Mouse (Mus musculus): ENCODE results near the gene Celsr3. TPM values are rescaled to one million over a fixed set of nuclear protein-coding genes. Genes with fewer than 3 reads are reported as not detected.

Celsr3 gene
- polyA plus RNA-seq, 1 experiment from 2014 or later, result 10.7 TPM

DNA sequence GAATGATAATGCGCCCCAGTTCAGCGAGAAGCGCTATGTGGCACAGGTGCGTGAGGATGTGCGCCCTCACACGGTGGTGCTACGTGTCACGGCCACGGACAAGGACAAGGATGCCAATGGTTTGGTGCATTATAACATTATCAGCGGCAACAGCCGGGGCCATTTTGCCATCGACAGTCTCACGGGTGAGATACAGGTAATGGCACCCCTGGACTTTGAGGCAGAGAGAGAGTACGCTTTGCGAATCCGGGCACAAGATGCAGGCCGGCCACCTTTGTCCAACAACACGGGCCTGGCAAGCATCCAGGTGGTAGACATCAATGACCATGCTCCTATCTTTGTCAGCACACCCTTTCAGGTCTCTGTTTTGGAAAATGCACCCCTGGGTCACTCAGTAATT, 1.8 kb downstream of the Celsr3 start:
- no peak overlapping the region for H3K27ac ChIP-seq (ENCODE audit: low read depth, low read length)
- ATAC-seq (no peak), DNase-seq (ENCODE audit: low spot score) (no peak)
- peaks cover 40% of the 10 kb centered on the region for H3K4me1 ChIP-seq (ENCODE audit: control insufficient read depth, insufficient read depth, low read length)
- peak overlapping the region; percentile 73 for H3K4me2 ChIP-seq (ENCODE audit: low read length)
- no peaks in the 10 kb centered on the region for H3K9me3 ChIP-seq (replicated peaks; ENCODE audit: control insufficient read depth, low read length)
- peak overlapping the region; percentile 75 for H3K4me3 ChIP-seq (ENCODE audit: low read depth, low read length)
- H3K9ac ChIP-seq (ENCODE audit: low read length), result no peak overlapping the region; the same call in 1 of the 2 replicates
- WGBS, result 71% methylated on average over 18 of the region's 18 CpGs
- H3K36me3 ChIP-seq (ENCODE audit: control insufficient read depth, insufficient read depth, low read length), result peaks cover 47% of the 10 kb centered on the region
- peaks cover 25% of the 10 kb centered on the region; the same call in 1 of the 2 replicates for H3K27me3 ChIP-seq (replicated peaks; ENCODE audit: control insufficient read depth, insufficient read depth, low read length)

DNA sequence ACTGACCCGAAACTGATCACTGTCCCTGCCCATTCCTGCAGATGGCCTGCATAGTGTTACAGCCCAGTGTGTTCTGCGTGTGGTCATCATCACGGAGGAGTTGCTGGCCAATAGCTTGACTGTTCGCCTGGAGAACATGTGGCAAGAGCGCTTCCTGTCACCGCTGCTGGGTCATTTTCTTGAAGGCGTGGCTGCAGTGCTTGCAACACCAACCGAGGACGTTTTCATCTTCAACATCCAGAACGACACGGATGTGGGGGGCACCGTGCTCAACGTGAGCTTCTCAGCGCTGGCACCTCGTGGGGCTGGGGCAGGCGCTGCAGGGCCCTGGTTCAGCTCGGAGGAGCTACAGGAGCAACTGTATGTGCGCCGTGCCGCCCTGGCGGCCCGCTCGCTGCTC, 5.5 kb downstream of the Celsr3 start:
- WGBS, result 9% methylated on average over 23 of the region's 23 CpGs
- Histone ChIP-seq H3K27me3 (replicated peaks; ENCODE audit: control insufficient read depth, insufficient read depth, low read length) (0 out of 2 replicates have a peak, but pooled peaks cover 16% of the 10 kb centered on the region), H3K4me1 (ENCODE audit: control insufficient read depth, insufficient read depth, low read length) (peaks cover 37% of the 10 kb centered on the region), H3K4me3 (ENCODE audit: low read depth, low read length) (peak overlapping the region; percentile 30), H3K4me2 (ENCODE audit: low read length) (peak overlapping the region; percentile 72), H3K36me3 (ENCODE audit: control insufficient read depth, insufficient read depth, low read length) (peaks cover 84% of the 10 kb centered on the region), H3K9me3 (replicated peaks; ENCODE audit: control insufficient read depth, low read length) (no peaks in the 10 kb centered on the region), H3K9ac (ENCODE audit: low read length) (peak overlapping the region; percentile 43), H3K27ac (ENCODE audit: low read depth, low read length) (no peak overlapping the region)
- DNase-seq (ENCODE audit: low spot score), result no peak
- no peak for ATAC-seq

DNA sequence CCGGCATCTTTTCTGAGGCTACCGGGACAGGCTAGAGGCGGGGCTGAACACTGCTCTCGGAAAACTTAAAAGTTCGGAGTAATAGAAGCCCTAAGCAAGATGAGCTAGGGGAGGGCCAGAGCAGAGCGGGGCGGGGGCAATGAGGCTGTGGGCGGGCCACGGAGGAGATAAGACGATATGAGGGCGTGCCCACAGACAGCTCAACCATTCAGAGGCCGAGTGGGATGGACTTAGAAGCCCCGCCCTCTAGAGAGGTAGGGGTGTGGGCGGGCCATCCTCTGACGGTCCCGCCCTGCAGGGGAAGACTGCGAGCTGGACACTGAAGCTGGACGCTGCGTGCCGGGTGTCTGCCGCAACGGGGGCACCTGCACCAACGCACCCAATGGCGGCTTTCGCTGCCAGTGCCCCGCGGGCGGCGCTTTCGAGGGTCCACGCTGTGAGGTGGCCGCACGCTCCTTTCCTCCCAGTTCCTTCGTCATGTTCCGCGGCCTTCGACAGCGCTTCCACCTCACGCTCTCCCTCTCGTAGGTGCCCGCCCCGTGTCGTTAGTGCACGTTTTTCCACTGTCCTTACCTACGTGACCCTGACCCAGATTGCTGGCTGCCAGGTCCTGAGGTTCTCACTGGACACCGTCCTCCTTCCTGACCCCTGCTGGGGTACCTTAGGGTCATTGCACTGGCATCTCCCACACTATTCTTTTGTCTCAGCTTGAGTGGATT, 6.4 kb downstream of the Celsr3 start:
- Histone ChIP-seq H3K4me3 (ENCODE audit: low read depth, low read length) (peak overlapping the region; percentile 30), H3K36me3 (ENCODE audit: control insufficient read depth, insufficient read depth, low read length) (peaks cover 92% of the 10 kb centered on the region), H3K27me3 (replicated peaks; ENCODE audit: control insufficient read depth, insufficient read depth, low read length) (0 out of 2 replicates have a peak, but pooled peaks cover 16% of the 10 kb centered on the region), H3K4me2 (ENCODE audit: low read length) (peak overlapping the region; percentile 72), H3K4me1 (ENCODE audit: control insufficient read depth, insufficient read depth, low read length) (peaks cover 34% of the 10 kb centered on the region), H3K9ac (ENCODE audit: low read length) (peak overlapping the region; percentile 43; the same call in 1 of the 2 replicates), H3K27ac (ENCODE audit: low read depth, low read length) (no peak overlapping the region), H3K9me3 (replicated peaks; ENCODE audit: control insufficient read depth, low read length) (no peaks in the 10 kb centered on the region)
- peak; percentile 97 for ATAC-seq
- WGBS, result 3% methylated on average over 46 of the region's 46 CpGs
- peak; percentile 94 for DNase-seq (ENCODE audit: low spot score)

DNA sequence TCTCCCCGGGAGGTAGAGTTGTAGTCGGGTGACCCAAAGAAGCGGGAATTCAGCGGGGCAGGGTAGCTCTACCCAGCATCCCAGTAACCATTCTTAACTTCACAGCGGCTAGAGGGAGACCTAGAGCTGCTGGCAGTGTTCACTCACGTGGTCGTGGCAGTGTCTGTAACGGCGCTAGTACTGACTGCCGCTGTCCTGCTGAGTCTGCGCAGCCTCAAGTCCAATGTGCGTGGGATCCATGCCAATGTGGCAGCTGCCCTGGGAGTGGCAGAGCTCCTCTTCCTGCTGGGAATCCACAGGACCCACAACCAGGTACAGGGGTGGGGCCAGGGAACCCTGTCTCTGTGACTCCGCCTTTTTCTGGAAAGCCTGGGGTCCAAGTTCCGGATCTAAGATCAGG, 16.9 kb downstream of the Celsr3 start:
- Histone ChIP-seq H3K9me3 (replicated peaks; ENCODE audit: control insufficient read depth, low read length) (no peaks in the 10 kb centered on the region), H3K36me3 (ENCODE audit: control insufficient read depth, insufficient read depth, low read length) (peaks cover 95% of the 10 kb centered on the region), H3K4me3 (ENCODE audit: low read depth, low read length) (no peak overlapping the region), H3K9ac (ENCODE audit: low read length) (no peak overlapping the region), H3K27ac (ENCODE audit: low read depth, low read length) (no peak overlapping the region), H3K27me3 (replicated peaks; ENCODE audit: control insufficient read depth, insufficient read depth, low read length) (no peaks in the 10 kb centered on the region), H3K4me2 (ENCODE audit: low read length) (0 out of 2 replicates have a peak overlapping the region, but pooled peaks have one; percentile 5), H3K4me1 (ENCODE audit: control insufficient read depth, insufficient read depth, low read length) (no peaks in the 10 kb centered on the region)
- WGBS, result 20% methylated on average over 14 of the region's 14 CpGs
- peak; percentile 60 for DNase-seq (ENCODE audit: low spot score)
- ATAC-seq, result peak; percentile 45; the same call in 1 of the 2 replicates

DNA sequence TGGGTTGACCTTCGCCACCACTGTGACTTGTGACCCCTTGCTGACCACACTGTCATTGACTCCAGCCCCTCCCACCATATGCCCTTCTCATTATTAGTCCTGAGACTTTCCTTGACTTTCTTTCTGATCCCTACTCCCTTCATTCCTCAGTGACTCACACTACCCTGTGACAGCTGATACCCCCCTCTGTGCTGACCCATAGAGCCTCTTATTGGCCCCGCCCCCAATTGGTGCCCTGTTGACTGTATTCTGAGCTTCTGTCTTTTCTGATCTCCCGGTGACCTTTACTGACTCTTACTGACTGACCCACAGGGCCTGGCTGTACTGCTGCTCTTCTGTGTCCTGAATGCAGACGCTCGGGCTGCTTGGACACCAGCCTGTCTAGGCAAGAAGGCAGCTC, 19.3 kb downstream of the Celsr3 start:
- H3K36me3 ChIP-seq (ENCODE audit: control insufficient read depth, insufficient read depth, low read length), result peaks cover 96% of the 10 kb centered on the region
- WGBS, result 84% methylated on average over 5 of the region's 5 CpGs
- H3K9me3 ChIP-seq (replicated peaks; ENCODE audit: control insufficient read depth, low read length), result no peaks in the 10 kb centered on the region
- DNase-seq (ENCODE audit: low spot score) (no peak), ATAC-seq (no peak)
- no peak overlapping the region for H3K4me3 ChIP-seq (ENCODE audit: low read depth, low read length)
- no peak overlapping the region for H3K27ac ChIP-seq (ENCODE audit: low read depth, low read length)
- no peaks in the 10 kb centered on the region for H3K4me1 ChIP-seq (ENCODE audit: control insufficient read depth, insufficient read depth, low read length)
- H3K27me3 ChIP-seq (replicated peaks; ENCODE audit: control insufficient read depth, insufficient read depth, low read length), result no peaks in the 10 kb centered on the region
- H3K4me2 ChIP-seq (ENCODE audit: low read length), result no peak overlapping the region
- H3K9ac ChIP-seq (ENCODE audit: low read length), result no peak overlapping the region

DNA sequence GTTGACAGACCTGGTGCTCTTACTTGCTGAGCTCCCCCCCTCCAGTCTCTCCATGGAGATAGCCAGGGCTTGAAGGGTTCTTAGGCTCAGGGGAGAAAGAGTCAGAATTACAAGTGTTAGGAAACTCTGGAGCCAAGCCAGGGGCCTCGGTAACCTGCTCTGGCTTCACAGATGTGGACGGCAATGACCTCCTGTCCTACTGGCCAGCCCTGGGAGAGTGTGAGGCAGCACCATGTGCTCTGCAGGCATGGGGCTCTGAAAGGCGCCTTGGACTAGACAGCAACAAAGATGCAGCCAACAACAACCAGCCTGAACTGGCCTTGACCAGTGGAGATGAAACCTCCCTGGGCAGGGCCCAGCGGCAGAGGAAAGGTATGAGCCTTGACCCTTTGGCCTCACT, 21.3 kb downstream of the Celsr3 start:
- H3K36me3 ChIP-seq (ENCODE audit: control insufficient read depth, insufficient read depth, low read length), result peaks cover 82% of the 10 kb centered on the region
- ATAC-seq, result no peak
- WGBS, result 88% methylated on average over 4 of the region's 4 CpGs

DNA sequence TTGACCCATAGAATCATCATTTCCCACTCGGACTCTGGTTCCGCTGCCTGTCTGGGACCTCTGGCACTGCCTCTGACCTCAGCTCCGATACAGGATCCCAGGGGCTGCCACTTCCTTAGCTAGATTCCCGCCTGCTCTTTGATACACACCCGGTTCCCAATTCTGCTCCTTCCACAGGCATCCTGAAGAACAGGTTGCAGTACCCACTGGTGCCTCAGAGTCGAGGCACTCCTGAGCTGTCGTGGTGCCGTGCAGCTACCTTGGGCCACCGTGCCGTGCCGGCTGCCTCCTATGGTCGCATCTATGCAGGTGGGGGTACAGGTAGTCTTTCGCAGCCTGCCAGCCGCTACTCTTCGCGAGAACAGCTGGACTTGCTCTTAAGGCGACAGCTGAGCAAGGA, 22.3 kb downstream of the Celsr3 start:
- ATAC-seq, result no peak
- Histone ChIP-seq H3K36me3 (ENCODE audit: control insufficient read depth, insufficient read depth, low read length) (peaks cover 71% of the 10 kb centered on the region), H3K27ac (ENCODE audit: low read depth, low read length) (no peak overlapping the region), H3K9ac (ENCODE audit: low read length) (no peak overlapping the region), H3K9me3 (replicated peaks; ENCODE audit: control insufficient read depth, low read length) (no peaks in the 10 kb centered on the region), H3K27me3 (replicated peaks; ENCODE audit: control insufficient read depth, insufficient read depth, low read length) (no peaks in the 10 kb centered on the region), H3K4me2 (ENCODE audit: low read length) (no peak overlapping the region), H3K4me3 (ENCODE audit: low read depth, low read length) (no peak overlapping the region), H3K4me1 (ENCODE audit: control insufficient read depth, insufficient read depth, low read length) (no peaks in the 10 kb centered on the region)
- WGBS, result 84% methylated on average over 17 of the region's 17 CpGs
- DNase-seq (ENCODE audit: low spot score), result no peak

More for the DNA sequence above, 21.3 kb downstream of the Celsr3 start:
- H3K4me3 ChIP-seq (ENCODE audit: low read depth, low read length), result no peak overlapping the region
- H3K9ac ChIP-seq (ENCODE audit: low read length), result no peak overlapping the region
- H3K27me3 ChIP-seq (replicated peaks; ENCODE audit: control insufficient read depth, insufficient read depth, low read length), result no peaks in the 10 kb centered on the region
- H3K4me1 ChIP-seq (ENCODE audit: control insufficient read depth, insufficient read depth, low read length), result no peaks in the 10 kb centered on the region
- no peak overlapping the region for H3K4me2 ChIP-seq (ENCODE audit: low read length)
- H3K27ac ChIP-seq (ENCODE audit: low read depth, low read length), result no peak overlapping the region
- no peaks in the 10 kb centered on the region for H3K9me3 ChIP-seq (replicated peaks; ENCODE audit: control insufficient read depth, low read length)
- DNase-seq (ENCODE audit: low spot score), result no peak

DNA sequence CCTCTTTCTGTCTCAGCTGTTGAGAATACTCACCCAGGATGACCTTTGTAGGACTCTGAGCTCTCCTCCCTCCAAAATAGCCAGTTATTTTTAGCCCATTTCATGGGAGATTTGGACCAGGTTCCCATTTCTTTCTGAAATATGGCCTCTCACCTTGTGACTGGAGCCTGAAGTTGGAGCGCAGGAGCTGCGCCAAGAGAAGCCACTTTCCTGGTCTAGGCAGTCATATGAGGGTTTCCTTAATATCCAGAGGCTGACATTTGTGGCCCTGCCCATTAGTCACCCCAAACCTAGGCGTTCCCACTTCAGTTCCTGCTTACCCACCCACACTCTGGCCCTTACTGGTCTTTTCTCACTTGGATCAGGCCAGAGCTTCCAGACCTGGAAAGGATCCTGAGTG, 26.9 kb downstream of the Celsr3 start, which contains the start of gene Slc26a6:
TSS of gene Slc26a6 (plus strand) at position 308 of the 400 bp plus-strand sequence.
- WGBS, result 92% methylated on average over 3 of the region's 3 CpGs
- H3K4me3 ChIP-seq (ENCODE audit: low read depth, low read length), result peak within 1 kb of the TSS; percentile 72
- peak within 1 kb of the TSS; percentile 89 for H3K4me2 ChIP-seq (ENCODE audit: low read length)
- H3K9me3 ChIP-seq (replicated peaks; ENCODE audit: control insufficient read depth, low read length), result no peaks in the 10 kb centered on the region
- DNase-seq (ENCODE audit: low spot score) (no peak), ATAC-seq (no peak)
- H3K36me3 ChIP-seq (ENCODE audit: control insufficient read depth, insufficient read depth, low read length), result peaks cover 37% of the 10 kb centered on the region
- peak within 1 kb of the TSS; percentile 76 for H3K27ac ChIP-seq (ENCODE audit: low read depth, low read length)
- peaks cover 9% of the 10 kb centered on the region for H3K4me1 ChIP-seq (ENCODE audit: control insufficient read depth, insufficient read depth, low read length)
- peak within 1 kb of the TSS; percentile 74 for H3K9ac ChIP-seq (ENCODE audit: low read length)
- H3K27me3 ChIP-seq (replicated peaks; ENCODE audit: control insufficient read depth, insufficient read depth, low read length), result no peaks in the 10 kb centered on the region

DNA sequence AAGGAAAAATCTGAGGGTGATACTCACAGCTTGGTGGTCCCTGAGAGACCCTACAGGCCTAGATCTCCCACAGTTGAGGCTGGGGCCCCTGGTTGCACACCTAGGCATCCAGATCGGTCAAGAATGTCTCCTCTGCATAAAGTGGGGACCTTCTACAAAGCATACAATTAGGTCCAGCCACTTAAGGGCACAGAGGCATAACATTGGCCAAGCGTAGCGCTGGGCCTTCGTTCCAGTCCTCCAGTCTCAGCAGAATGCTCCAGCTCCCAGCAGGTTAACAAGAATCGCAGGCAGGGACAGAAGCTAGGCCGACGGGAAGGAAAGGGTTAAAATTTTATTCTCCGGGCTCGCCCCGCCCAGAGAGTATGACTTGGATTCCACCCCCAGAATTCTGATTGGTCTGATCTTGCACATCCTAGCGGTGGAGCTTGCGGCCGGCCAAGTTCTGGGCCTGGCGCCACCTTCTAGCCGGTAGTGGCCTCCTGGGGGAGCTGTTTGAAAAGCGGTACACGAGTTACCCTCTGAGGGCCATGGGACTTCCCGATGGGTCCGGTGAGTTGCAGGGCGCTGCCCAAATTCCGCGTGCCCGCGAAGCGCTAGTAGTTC, 27.6 kb downstream of the Celsr3 start:
- H3K9me3 ChIP-seq (replicated peaks; ENCODE audit: control insufficient read depth, low read length), result no peaks in the 10 kb centered on the region
- H3K4me2 ChIP-seq (ENCODE audit: low read length), result peak overlapping the region; percentile 89
- H3K36me3 ChIP-seq (ENCODE audit: control insufficient read depth, insufficient read depth, low read length), result peaks cover 35% of the 10 kb centered on the region
- peak overlapping the region; percentile 74 for H3K9ac ChIP-seq (ENCODE audit: low read length)
- H3K4me3 ChIP-seq (ENCODE audit: low read depth, low read length), result peak overlapping the region; percentile 72
- peak; percentile 98 for DNase-seq (ENCODE audit: low spot score)
- peaks cover 9% of the 10 kb centered on the region for H3K4me1 ChIP-seq (ENCODE audit: control insufficient read depth, insufficient read depth, low read length)
- peak overlapping the region; percentile 76 for H3K27ac ChIP-seq (ENCODE audit: low read depth, low read length)
- no peaks in the 10 kb centered on the region for H3K27me3 ChIP-seq (replicated peaks; ENCODE audit: control insufficient read depth, insufficient read depth, low read length)
- ATAC-seq, result peak; percentile 93
- 3% methylated on average over 25 of the region's 25 CpGs for WGBS
